Mouse (Mus musculus): ENCODE data around the gene Cep97.
A peak's percentile ranks its signal among the peaks of the same experiment; 100 is the strongest.
"Not testable (repeated sequence)": the region's sequence is repeated elsewhere in the genome, so short reads cannot be mapped to it uniquely, and the experiment has no call there.

Gene Cep97

GRCm38 (mm10) chr16:55889451-55889850, 45.2 kb downstream of the Cep97 start:
- no peak for DNase-seq

DNA sequence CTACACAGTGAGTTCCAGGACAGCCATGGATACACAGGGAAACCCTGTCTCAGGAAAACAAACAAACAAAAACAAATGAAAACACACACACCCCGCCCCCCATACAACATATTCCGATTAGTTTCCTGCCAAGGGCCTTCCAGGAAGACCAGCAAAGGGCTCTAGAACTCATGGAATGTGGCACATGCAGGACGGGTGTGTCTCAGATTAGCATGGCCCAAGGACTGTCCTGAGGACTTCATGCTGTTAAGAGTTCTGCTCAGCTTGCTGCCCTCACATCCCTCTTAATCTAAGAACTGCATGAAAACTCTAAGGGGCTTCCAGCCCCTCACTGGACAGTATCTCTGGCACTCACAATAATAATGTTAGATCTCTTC, 46.1 kb downstream of the Cep97 start:
- DNase-seq = no peak

DNA sequence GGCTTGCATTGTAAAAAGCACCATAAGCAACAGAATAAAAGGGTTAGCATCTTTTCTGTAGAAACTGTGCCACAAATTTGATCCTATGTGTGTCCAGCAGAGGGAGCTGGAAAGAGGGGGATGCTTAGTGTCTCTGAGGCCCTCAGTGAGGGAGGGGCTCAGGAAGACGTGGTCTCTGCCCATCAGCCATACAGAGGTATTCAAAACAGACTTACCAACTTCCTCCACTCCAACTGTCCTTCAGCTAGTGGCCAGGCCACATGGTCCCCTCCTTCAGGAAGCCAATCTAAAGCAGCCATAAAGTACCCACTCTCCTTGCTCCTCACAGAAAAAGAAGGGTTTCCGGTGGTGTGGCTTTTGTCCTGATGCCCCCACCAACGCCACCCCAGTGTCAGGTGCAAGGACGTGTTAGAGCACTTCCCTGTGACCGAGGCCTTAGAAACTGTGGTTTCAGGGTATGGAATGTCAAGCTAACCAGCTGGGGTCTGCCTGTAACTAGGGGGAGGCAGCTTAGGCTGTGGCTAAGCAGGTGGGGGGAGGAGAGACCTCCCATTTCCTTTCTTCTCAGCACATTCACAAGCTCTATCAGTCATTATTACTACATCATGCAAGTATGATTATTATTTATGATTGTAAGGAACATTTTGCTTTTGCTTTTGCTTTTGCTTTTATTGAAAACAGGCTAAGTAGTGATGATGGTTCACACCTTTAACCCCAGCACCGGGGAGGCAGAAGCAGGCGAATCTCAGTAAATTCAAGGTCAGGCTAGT, 46.7 kb downstream of the Cep97 start:
- no peak for DNase-seq

DNA sequence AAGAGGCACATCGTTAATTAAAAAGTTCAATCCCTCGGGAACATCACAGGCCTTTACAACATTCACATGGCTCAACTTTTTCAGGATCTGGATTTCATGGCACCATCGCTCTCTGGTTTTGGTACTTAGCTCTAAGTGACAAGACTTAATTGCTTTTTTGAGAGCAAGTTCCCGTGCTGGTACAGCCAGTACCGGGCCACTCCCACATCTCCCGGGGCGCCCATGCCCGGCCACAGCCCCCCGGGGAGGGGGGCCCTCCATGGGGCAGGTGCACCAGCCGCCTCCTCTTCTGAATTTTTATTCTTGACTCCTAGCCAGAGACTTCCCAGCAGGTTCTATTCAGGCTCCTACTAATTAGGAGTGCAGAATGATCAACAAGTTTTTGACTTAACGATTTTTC, 50.4 kb downstream of the Cep97 start:
- DNase-seq = no peak

DNA sequence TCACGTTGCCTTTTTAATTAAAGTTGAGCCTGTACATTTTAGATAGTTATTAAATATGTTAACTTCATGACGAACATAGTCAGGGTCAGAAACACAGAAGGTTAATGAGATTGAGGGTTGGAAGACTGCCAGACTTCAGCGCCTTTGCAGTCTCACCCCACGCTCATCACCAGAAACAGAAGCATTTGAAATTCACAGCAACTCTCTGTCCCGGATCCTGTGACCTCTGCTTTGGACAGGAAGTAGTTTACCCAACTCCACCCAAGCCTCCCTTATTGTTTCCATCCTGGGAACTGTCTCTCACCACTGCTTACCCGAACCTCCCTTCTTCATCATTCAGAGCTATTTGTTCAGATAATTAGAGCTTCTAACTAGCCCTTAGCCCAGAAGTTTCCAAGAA, 58.6 kb downstream of the Cep97 start:
- no peak for DNase-seq

GRCm38 (mm10) chr16:55863832-55864231, 70.8 kb downstream of the Cep97 start:
- no peak for DNase-seq

DNA sequence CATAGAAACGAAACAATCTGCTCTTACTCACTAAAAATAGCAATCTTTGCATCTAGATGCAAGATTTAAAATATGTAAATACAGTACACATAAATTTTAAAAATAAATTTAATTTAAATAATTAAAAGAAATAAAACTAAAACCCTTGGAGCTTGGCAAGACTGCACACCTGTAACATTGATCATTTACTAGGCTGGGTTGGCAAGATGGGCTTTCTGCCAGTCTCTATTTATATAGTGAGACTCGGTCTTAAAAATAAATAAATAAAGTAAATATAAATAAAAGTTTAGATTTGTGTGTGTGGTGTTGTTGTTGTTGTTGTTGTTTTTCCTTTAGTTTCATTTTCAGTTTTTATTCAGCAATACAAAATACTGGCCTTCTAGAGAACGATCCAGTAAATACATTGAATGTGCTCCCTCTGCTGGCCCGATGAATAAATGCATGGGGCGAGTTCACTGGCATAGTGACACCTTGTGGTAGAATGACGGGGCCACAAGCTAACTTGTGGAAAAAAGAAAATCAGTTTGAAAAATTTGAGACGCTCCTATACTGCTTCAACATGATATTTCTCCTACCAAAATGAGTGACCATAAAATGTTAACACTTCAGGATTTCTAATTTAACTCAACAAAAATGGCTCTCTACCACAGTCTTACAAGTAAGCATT, 71.4 kb downstream of the Cep97 start:
- DNase-seq = peak; percentile 81 to 82

DNA sequence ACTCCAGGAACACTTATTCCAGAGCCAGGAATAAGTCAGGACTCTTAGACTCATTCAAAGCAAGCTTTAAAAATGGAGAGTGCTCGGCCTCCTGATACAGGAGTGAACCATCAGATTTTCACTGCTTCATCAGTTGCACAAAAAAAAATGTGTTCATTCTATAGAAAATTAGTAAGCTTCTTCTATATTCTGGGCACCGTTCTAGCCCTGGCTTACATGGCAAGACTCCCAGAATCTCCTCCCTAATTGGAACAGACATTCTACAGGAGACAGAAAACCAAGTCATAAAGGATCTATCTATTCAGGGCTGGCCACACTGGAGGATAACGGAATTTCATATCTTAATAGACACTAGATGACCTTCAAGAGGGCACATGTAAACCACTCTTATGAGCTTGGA, 73.6 kb downstream of the Cep97 start:
- DNase-seq = no peak

DNA sequence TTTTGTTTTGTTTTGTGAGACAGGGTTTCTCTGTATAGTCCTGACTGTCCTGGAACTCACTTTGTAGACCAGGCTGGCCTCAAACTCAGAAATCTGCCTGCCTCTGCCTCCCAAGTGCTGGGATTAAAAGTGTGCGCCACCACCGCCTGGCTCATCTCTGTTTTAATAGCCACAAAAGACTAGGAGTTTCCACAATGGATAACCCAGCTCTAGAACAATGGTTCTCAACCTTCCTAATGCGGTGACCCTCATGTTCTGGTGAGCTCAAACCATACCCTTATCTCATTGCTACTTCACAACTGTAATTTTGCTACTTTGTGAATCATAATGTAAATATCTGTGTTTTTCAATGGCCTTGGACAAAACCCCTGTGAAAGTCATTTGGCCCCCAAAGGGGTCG, 75.2 kb downstream of the Cep97 start:
- not testable (repeated sequence) for DNase-seq

- peak; percentile 81 to 84 for DNase-seq
These were observed 76.2 kb downstream of the Cep97 start for GRCm38 (mm10) chr16:55858465-55858864.

- peak; percentile 89 to 90 for DNase-seq
These were observed 81.5 kb downstream of the Cep97 start for GRCm38 (mm10) chr16:55852943-55853727.

DNA sequence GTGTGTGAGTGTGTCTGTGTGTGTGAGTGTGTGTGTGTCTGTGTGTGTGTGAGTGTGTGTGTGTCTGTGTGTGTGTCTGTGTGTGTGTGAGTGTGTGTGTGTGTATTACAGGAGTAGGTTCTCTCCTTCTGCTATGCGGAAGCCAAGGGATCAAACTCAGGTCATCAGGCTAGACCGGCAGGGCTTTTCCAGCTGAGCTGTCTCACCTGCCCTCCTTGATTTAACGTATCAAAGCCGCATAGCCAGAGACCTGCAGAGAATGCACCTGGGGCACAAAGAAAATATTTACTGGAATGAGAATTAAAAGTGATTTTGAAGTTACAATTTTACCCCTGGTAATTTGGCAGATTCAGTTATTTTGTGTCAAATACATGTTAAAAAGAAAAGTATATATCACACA, 82.1 kb downstream of the Cep97 start:
- no peak for DNase-seq

GRCm38 (mm10) chr16:55850485-55850884, 84.2 kb downstream of the Cep97 start:
- DNase-seq = no peak
